Mouse (Mus musculus): Measurements from ENCODE around the gene Gm10273. TPM values are rescaled to one million over a fixed set of nuclear protein-coding genes. Genes with fewer than 3 reads are reported as not detected.

Gene Gm10273
- polyA plus RNA-seq, 1 experiment from 2014 or later = 3.4 TPM

- Histone ChIP-seq H3K36me3 (ENCODE audit: control insufficient read depth, insufficient read depth) (no peaks in the 10 kb centered on the region), H3K27ac (ENCODE audit: low read depth, low read length) (no peak within 1 kb of the TSS), H3K4me1 (replicated peaks; ENCODE audit: control insufficient read depth, insufficient read depth, low read length) (no peaks in the 10 kb centered on the region), H3K9ac (ENCODE audit: low read depth, low read length) (no peak within 1 kb of the TSS), H3K4me2 (replicated peaks; ENCODE audit: low read depth) (no peak within 1 kb of the TSS), H3K9me3 (ENCODE audit: control insufficient read depth) (no peaks in the 10 kb centered on the region), H3K4me3 (ENCODE audit: low read depth, low read length) (no peak within 1 kb of the TSS), H3K27me3 (replicated peaks; ENCODE audit: control insufficient read depth, insufficient read depth, low read length) (no peaks in the 10 kb centered on the region)
- TF ChIP-seq CTCF (IDR thresholded peaks at IDR 0.05; ENCODE audit: low read depth) = no peak
- 77% methylated on average over 11 of the region's 11 CpGs for WGBS
- no peak for ATAC-seq
Observed at GRCm38 (mm10) chr10:59441735-59442134, 46.3 kb downstream of the Gm10273 start, which contains the start of gene Oit3. Oit3 (minus strand) TSS chr10:59441778.

DNA sequence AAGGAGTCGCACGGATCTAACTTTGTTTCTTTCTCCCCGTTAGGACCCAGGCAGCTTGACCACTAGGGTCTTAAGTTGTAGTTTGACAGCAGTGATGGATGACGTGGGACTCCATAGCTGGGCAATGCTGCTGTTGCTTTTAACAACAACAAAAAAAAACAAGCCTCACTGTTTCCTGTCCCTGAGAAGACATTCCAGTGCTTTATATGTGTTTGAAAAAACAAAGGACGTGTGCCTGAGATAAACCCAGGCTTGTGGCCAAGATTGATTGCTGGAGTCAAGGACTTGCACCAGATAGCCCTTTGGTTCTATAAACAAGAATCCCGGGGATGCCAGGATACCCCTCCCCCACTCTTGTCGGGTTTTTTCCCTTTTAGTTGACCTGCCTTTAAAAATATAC lies 47.8 kb downstream of the Gm10273 start:
- 15% methylated on average over 7 of the region's 7 CpGs for WGBS
- Histone ChIP-seq H3K27ac (ENCODE audit: low read depth, low read length) (no peak overlapping the region), H3K9me3 (ENCODE audit: control insufficient read depth) (no peaks in the 10 kb centered on the region)

GRCm38 (mm10) chr10:59444106-59444505 lies 48.7 kb downstream of the Gm10273 start:
- peaks cover 12% of the 10 kb centered on the region; the same call in 1 of the 2 replicates for H3K36me3 ChIP-seq (ENCODE audit: control insufficient read depth, insufficient read depth)
- no peak overlapping the region for H3K4me3 ChIP-seq (ENCODE audit: low read depth, low read length)
- no peaks in the 10 kb centered on the region for H3K27me3 ChIP-seq (replicated peaks; ENCODE audit: control insufficient read depth, insufficient read depth, low read length)
- H3K4me2 ChIP-seq (replicated peaks; ENCODE audit: low read depth) = no peak overlapping the region
- H3K9me3 ChIP-seq (ENCODE audit: control insufficient read depth) = no peaks in the 10 kb centered on the region
- ATAC-seq = no peak
- 80% methylated on average over 3 of the region's 3 CpGs for WGBS
- no peak for TF ChIP-seq CTCF (IDR thresholded peaks at IDR 0.05; ENCODE audit: low read depth)
- no peak overlapping the region for H3K9ac ChIP-seq (ENCODE audit: low read depth, low read length)
- H3K4me1 ChIP-seq (replicated peaks; ENCODE audit: control insufficient read depth, insufficient read depth, low read length) = no peaks in the 10 kb centered on the region
- H3K27ac ChIP-seq (ENCODE audit: low read depth, low read length) = no peak overlapping the region

More for the DNA sequence above, 47.8 kb downstream of the Gm10273 start:
- H3K4me3 ChIP-seq (ENCODE audit: low read depth, low read length) = no peak overlapping the region
- no peak for TF ChIP-seq CTCF (IDR thresholded peaks at IDR 0.05; ENCODE audit: low read depth)
- peaks cover 3% of the 10 kb centered on the region; the same call in 1 of the 2 replicates for H3K36me3 ChIP-seq (ENCODE audit: control insufficient read depth, insufficient read depth)
- ATAC-seq = no peak
- no peak overlapping the region for H3K9ac ChIP-seq (ENCODE audit: low read depth, low read length)
- H3K4me2 ChIP-seq (replicated peaks; ENCODE audit: low read depth) = no peak overlapping the region
- H3K4me1 ChIP-seq (replicated peaks; ENCODE audit: control insufficient read depth, insufficient read depth, low read length) = no peaks in the 10 kb centered on the region
- H3K27me3 ChIP-seq (replicated peaks; ENCODE audit: control insufficient read depth, insufficient read depth, low read length) = no peaks in the 10 kb centered on the region

- Histone ChIP-seq H3K9me3 (ENCODE audit: control insufficient read depth) (no peaks in the 10 kb centered on the region), H3K4me2 (replicated peaks; ENCODE audit: low read depth) (no peak overlapping the region), H3K9ac (ENCODE audit: low read depth, low read length) (no peak overlapping the region), H3K27me3 (replicated peaks; ENCODE audit: control insufficient read depth, insufficient read depth, low read length) (no peaks in the 10 kb centered on the region), H3K36me3 (ENCODE audit: control insufficient read depth, insufficient read depth) (peaks cover 14% of the 10 kb centered on the region; the same call in 1 of the 2 replicates), H3K27ac (ENCODE audit: low read depth, low read length) (no peak overlapping the region), H3K4me1 (replicated peaks; ENCODE audit: control insufficient read depth, insufficient read depth, low read length) (no peaks in the 10 kb centered on the region), H3K4me3 (ENCODE audit: low read depth, low read length) (no peak overlapping the region)
- no peak for ATAC-seq
- 59% methylated on average over 8 of the region's 8 CpGs for WGBS
- TF ChIP-seq CTCF (IDR thresholded peaks at IDR 0.05; ENCODE audit: low read depth) = no peak
Observed at GRCm38 (mm10) chr10:59444635-59445034, 49.2 kb downstream of the Gm10273 start.

Other genes starting within 250 kb of the Gm10273 start
- gene Sept10, start 173.8 kb upstream of the Gm10273 start, polyA plus RNA-seq (2015; fragmentation: Nextera tagmentation; extraction: Ambion mirVana) = 18.8 and 21.5 TPM in 2 replicates
- 3.7 and 4.2 TPM in 2 replicates for gene Sowahc, start 173.7 kb upstream of the Gm10273 start, polyA plus RNA-seq (2015; fragmentation: Nextera tagmentation; extraction: Ambion mirVana)
- 8.7 TPM in 2 replicates for gene P4ha1, start 72.3 kb upstream of the Gm10273 start, polyA plus RNA-seq (2015; fragmentation: Nextera tagmentation; extraction: Ambion mirVana)
- 105 and 108 TPM in 2 replicates for gene Pla2g12b, start 8.0 kb downstream of the Gm10273 start, polyA plus RNA-seq (2015; fragmentation: Nextera tagmentation; extraction: Ambion mirVana)
- 0.31 and 0.54 TPM in 2 replicates for gene Oit3, start 46.1 kb downstream of the Gm10273 start, polyA plus RNA-seq (2015; fragmentation: Nextera tagmentation; extraction: Ambion mirVana)
- not detected in 2 replicates for gene Gm10322, start 220.4 kb downstream of the Gm10273 start, polyA plus RNA-seq (2015; fragmentation: Nextera tagmentation; extraction: Ambion mirVana)
- gene Mcu, start 221.1 kb downstream of the Gm10273 start, polyA plus RNA-seq (2015; fragmentation: Nextera tagmentation; extraction: Ambion mirVana) = 63.3 and 65.2 TPM in 2 replicates